Mouse (Mus musculus) adrenal gland, adult (tissue): ENCODE measurements around the gene Dmrt1.

ENCODE experiments used
- DNase-seq, 2 experiments: peaks; one replicate each; pipeline ENCODE4 v3.0.0; 2022 to 2023; ENCODE audit warnings: low spot score in 1 of 2; ENCODE audit not compliant: inconsistent age in 2 of 2

The Dmrt1 gene

DNA sequence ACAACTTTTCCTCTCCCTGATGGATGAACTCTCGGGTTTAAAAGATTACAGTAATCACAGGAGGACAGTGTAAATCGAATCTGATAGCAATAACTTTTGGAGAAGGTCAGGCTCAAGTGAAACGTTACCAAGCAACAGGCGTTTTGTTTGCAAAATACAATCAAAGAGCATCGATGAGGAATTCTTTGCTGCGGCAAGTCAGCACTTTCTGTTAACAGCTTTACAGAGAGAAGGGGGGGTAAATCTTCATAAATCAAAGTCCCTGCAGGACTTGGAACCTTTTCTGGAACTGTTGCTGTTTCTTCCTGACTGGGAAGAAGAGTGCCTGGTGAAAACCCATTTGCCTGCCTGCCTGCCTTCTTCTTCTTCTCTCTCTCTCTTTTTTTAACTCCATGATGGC is 110.5 kb downstream of the Dmrt1 start:
- DNase-seq, result no peak

DNA sequence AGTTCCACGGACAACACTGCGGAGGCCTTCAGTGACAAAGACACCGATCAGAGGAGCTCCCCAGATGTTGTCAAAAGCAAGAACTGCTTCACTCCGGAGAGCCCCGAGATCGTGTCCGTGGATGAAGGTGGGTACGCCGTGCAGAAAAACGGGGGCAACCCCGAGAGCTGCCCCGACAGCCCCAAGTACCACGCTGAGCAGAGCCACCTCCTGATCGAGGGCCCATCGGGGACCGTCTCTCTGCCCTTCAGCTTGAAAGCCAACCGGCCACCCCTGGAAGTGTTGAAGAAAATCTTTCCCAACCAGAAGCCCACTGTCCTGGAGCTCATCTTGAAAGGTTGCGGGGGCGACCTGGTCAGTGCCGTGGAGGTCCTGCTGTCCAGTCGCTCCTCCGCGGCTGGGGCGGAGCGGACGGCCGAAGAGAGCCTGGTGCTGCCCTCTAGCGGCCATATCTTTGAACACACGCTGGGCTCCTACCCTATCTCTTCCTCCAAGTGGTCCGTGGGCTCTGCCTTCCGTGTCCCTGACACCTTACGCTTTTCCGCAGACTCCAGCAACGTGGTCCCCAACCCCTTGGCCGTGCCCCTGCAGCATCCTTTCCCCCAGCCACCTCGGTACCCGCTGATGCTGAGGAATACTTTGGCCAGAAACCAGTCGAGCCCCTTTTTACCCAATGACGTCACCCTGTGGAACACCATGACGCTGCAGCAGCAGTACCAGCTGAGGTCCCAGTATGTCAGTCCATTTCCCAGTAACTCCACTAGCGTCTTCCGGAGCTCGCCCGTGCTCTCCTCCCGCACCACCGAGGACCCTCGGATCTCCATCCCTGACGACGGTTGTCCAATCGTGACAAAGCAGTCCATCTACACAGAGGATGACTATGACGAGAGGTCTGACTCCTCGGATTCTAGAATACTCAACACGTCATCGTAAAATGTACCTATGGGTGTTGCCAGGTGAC is 117.2 kb downstream of the Dmrt1 start:
- DNase-seq, result peak; percentile 56 to 86

DNA sequence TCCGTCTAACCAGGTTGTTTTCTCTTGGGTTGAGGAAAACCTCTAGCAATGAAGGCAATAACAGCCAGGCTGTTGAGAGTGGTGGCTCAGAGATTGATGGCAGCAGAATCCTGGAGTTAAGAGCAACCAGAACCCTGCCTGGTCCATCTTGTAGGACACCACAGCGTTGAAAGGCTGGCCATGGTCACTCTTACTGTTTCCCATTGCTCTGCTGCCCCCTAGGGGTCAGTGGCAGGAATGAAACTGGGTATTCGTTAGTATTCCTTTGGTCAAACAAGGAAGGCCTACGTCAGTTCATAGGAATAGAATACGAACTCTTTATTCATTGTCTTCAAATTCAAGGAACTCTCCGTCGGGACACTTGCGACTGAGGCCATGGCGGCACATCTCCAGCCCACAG is 123.1 kb downstream of the Dmrt1 start:
- peak; percentile 62 to 87 for DNase-seq

DNA sequence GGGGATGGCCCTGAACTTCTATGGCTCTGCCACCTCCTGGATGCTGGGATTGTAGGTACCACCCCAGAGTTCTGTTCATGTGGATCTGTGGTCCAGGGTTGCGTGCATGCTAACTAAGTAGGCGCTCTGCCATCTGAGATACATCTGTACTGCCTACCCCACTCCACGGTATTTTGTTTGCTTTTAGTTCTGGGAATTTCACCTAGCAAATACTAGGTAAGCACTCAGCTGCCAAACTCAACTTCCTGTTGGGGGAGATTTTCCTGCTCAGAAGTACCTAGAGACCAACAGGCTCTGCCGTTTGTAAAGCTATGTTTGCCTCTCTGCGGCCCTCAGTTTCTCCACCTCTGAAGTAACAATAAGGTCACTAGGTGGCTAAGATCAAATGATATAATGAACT is 129.7 kb downstream of the Dmrt1 start:
- no peak for DNase-seq

DNA sequence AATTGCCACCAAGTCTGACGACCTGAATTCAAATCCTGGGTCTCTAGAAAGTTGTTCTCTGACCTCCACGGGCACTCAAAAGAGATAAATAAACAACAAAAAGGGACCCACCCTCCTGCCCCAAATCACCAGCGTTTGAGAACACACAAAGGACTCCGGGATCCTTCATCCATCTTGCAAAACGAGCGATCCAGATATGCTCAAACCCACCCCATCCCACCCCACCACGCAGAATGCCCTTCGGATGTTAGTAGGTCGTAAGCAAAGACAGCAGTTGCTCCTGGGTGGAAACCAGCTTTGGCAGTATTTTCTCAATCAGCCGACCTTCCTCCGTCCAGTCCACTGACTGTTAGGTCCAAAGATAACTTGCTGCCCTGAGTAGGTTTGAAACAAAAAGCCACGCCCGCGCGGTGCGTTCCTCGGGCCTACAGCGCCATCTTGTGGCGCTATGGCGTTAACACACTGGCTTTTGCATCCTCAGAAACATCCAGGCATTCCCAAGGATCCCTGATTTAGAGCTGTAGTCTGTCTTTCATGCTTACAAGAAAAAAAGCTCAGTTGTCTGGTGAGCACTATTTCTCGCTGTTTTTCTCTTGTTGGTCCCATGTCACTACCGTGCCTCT is 130.3 kb downstream of the Dmrt1 start:
- DNase-seq, result peak; percentile 54 to 87

DNA sequence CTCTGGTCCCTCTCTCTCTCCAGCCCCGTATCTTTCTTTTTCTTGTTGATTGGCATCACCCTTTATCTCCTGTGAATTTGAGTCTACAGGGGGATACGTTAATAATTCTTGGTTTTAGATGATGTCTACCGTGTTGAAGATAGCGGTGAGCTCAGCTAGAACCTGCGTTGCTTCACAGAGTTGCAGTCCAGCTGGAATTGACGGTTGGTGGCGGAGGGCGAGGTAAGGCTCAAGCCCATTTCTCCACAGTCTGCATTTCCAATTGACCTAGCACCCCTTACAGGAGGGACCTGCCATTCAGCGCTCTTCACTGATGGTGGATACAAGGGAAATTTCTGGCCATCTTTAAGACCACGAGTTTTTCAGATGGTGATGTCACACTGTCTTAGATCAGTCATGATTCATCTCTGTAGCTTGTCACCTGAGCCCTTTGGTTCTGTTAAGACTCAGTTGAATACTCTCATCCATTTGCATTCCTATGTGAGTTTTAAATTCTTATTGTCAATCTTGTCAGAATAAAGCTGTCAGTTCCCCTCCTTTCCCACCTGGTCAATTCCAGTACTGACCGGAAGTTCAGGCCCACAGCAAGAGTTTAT is 133.4 kb downstream of the Dmrt1 start:
- DNase-seq, result no peak

DNA sequence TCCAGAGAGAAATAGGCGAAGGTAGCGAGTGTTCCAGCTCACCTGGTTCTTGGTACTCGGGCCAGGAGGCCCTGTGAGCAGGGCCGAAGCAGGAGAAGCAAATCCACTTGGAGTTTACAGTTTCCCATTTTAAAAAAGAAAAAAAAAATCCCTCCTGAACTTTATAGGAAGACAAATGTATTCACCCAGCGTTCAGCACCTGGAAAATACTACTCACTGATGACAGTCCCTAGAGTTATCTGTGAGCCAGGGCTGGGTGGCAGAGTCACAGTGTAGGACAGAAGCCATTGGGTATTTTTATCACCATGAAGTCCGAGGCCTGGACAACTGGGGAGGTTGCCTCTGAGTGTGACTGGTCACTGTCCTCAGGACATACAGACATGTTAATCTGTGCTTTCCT is 136.4 kb downstream of the Dmrt1 start:
- DNase-seq, result no peak

DNA sequence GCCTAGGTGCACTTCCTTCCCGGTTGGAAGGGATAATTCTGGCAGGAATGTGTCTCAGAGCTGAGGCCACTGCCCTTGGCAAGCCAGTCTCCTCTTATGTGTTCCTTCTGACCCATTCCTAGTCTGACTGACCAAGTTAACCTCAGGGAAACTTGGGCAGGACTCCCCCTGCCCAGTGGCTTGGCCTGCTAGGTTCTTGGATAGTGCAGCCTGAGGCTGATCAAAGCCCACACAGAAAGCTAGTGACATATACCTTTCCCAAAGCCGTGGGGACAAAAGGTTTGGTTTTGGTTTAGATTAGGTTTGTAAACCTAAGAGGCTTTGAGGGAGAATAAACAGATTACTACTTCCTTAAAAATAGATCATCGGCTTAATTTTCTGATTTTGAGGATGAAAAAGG is 141.7 kb downstream of the Dmrt1 start:
- no peak for DNase-seq

DNA sequence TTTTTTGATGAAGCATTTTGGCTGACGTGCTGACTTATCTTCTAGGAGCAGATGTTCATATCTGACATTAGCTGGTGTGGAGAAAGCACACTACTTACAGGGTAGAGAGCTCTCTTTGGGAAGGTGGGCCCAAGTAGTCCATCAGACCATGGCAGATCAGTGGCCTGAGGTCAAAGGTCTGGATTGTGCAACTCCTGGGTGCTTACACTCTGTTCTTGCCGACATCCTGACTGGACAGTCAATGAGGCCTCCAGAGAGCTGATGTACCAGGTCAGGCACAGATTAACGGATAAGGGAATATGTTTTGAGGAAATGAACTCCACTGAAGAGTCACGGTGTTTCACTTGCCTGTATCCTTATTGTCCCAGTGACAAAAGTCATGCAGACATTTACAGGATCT is 143.3 kb downstream of the Dmrt1 start:
- no peak for DNase-seq

DNA sequence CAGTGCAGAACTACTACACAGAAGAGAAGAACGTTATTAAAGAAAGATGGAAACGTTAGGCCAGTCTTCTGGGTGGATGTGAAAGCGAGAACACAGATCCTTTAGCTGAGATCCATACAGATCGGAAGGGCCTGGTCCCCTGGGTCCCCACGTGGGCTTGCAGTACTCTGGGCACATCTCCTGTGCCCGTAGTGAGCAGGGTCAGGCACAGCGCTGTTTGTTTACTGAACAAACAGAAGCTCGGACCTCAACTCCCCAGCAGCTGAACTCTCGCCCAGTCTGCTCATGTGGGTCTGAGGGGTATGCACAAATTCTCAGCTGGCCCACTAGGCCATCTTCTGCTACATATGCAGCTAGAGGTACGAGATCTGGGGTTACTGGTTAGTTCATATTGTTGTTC is 145.1 kb downstream of the Dmrt1 start:
- DNase-seq, result no peak

DNA sequence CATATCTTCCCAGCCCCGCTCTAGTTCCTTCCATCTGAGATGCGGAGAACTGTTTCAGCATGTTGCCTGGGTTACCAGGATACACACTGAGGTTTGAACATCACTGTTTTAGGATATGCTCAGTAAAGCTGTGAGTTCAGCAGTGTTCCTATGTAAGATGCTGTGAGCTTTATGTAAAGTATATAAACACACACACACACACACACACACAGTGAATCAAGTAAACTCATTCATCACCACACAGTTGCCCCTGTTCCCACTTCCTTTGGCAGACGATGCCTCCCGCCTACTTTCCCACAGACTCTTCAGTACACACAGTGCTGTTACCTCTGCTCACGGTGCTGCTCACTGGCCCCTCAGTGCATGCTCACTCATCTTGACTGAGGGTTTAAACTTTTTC is 147.1 kb downstream of the Dmrt1 start:
- DNase-seq, result no peak
